Mouse (Mus musculus): ENCODE data around the gene Tymp.

The Tymp gene

GRCm38 (mm10) chr15:89376957-89377356, at the start of gene Tymp:
Gene Tymp, minus strand, starts transcription at chr15:89377039.
- DNase-seq (ENCODE audit: low spot score in 2 of 2): no peak

- DNase-seq (ENCODE audit: low spot score in 2 of 2): peak; percentile 82 to 86
Observed at GRCm38 (mm10) chr15:89425711-89426121, 48.9 kb upstream of the Tymp start, which contains the start of gene Cpt1b. Gene Cpt1b, minus strand, starts transcription at chr15:89425863.

- no peak for DNase-seq (ENCODE audit: low spot score in 2 of 2)
Observed at GRCm38 (mm10) chr15:89424621-89425020, 47.8 kb upstream of the Tymp start.

GRCm38 (mm10) chr15:89421938-89422337, 45.1 kb upstream of the Tymp start:
- DNase-seq (ENCODE audit: low spot score in 2 of 2): no peak

- peak; percentile 51 to 64 for DNase-seq (ENCODE audit: low spot score in 2 of 2)
Observed at GRCm38 (mm10) chr15:89415282-89415681, 38.4 kb upstream of the Tymp start.

- DNase-seq (ENCODE audit: low spot score in 2 of 2): no peak
Observed at GRCm38 (mm10) chr15:89410118-89410517, 33.3 kb upstream of the Tymp start, which contains the start of gene Syce3. Gene Syce3, minus strand, starts transcription at chr15:89410503.

GRCm38 (mm10) chr15:89406691-89407090, 29.9 kb upstream of the Tymp start:
- no peak for DNase-seq (ENCODE audit: low spot score in 2 of 2)

- DNase-seq (ENCODE audit: low spot score in 2 of 2): no peak
Observed at GRCm38 (mm10) chr15:89404831-89405623, 28.2 kb upstream of the Tymp start.

GRCm38 (mm10) chr15:89402471-89402870, 25.6 kb upstream of the Tymp start:
- no peak for DNase-seq (ENCODE audit: low spot score in 2 of 2)

- no peak for DNase-seq (ENCODE audit: low spot score in 2 of 2)
Observed at GRCm38 (mm10) chr15:89399716-89400115, 22.9 kb upstream of the Tymp start.

GRCm38 (mm10) chr15:89398146-89398545, 21.3 kb upstream of the Tymp start:
- no peak for DNase-seq (ENCODE audit: low spot score in 2 of 2)

- no peak for DNase-seq (ENCODE audit: low spot score in 2 of 2)
Observed at GRCm38 (mm10) chr15:89396883-89397282, 20.0 kb upstream of the Tymp start.

- no peak for DNase-seq (ENCODE audit: low spot score in 2 of 2)
Observed at GRCm38 (mm10) chr15:89390081-89390480, 13.2 kb upstream of the Tymp start.

- no peak for DNase-seq (ENCODE audit: low spot score in 2 of 2)
Observed at GRCm38 (mm10) chr15:89387127-89387526, 10.3 kb upstream of the Tymp start.

- DNase-seq (ENCODE audit: low spot score in 2 of 2): no peak
Observed at GRCm38 (mm10) chr15:89384617-89385016, 7.8 kb upstream of the Tymp start, which contains the start of gene Klhdc7b. Gene Klhdc7b, plus strand, starts transcription at chr15:89384917.

- no peak for DNase-seq (ENCODE audit: low spot score in 2 of 2)
Observed at GRCm38 (mm10) chr15:89379429-89379828, 2.6 kb upstream of the Tymp start.

- peak; percentile 69 to 72 for DNase-seq (ENCODE audit: low spot score in 2 of 2)
Observed at GRCm38 (mm10) chr15:89378831-89379401, 2.1 kb upstream of the Tymp start, which contains the start of gene Odf3b. Gene Odf3b, minus strand, starts transcription at chr15:89379282.

GRCm38 (mm10) chr15:89377938-89378828, 1.3 kb upstream of the Tymp start:
- no peak for DNase-seq (ENCODE audit: low spot score in 2 of 2)

GRCm38 (mm10) chr15:89377362-89377761, 523 bp upstream of the Tymp start:
- DNase-seq (ENCODE audit: low spot score in 2 of 2): no peak

- DNase-seq (ENCODE audit: low spot score in 2 of 2): no peak
Observed at GRCm38 (mm10) chr15:89376040-89376439, 799 bp downstream of the Tymp start.

GRCm38 (mm10) chr15:89374801-89375534, 1.9 kb downstream of the Tymp start:
- no peak for DNase-seq (ENCODE audit: low spot score in 2 of 2)

Data from heart, adult 9 months (tissue).